Mouse (Mus musculus): Measurements from ENCODE around the gene Sema4d.

The Sema4d gene

DNA sequence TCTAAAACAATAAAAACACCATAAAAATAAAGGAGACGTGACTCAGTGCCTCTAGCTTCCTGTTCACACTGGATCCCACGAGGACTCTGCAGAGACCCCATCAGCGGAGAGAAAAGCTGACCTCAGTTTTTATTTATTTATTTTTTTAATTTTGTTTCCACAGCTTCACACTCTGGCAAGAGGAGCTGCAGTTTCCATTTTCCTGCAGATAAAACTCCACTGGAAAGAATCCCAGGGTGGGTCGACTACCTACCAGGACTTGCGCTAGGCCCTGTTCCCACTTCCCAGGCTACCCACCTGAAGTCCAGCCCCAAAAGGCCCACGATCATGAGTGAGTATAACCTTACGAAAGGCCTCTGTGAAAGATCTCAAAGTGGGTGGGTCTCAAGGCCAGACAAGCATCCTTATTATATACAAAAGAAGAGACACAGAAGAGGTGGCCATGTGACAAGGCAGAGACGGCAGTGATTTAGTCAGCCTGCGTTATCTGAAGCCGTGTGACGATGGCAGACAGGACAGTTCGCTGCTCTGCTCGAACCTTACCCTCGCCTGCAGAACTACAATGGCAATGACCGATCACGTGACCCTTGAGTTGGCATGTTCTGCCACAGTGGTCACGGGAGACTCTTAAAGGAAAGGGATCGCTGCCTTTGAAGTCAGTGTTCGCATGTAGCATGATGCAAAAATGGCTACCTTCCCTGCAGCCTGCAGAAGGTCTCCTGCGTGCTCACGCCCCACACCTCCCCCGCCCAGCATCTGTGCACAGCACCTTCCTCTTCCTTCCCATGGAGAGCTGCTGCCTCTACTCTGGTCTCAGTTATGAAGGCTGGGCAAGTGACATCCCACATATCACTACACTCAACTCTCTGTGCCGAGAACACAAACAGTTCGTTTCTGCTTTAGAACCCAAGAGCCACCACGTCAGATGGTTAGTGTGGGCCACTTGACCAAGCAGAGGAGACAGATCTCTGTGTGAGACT lies 14.3 kb downstream of the Sema4d start:
- no peak for DNase-seq (ENCODE audit: extremely low read depth, low read depth)

DNA sequence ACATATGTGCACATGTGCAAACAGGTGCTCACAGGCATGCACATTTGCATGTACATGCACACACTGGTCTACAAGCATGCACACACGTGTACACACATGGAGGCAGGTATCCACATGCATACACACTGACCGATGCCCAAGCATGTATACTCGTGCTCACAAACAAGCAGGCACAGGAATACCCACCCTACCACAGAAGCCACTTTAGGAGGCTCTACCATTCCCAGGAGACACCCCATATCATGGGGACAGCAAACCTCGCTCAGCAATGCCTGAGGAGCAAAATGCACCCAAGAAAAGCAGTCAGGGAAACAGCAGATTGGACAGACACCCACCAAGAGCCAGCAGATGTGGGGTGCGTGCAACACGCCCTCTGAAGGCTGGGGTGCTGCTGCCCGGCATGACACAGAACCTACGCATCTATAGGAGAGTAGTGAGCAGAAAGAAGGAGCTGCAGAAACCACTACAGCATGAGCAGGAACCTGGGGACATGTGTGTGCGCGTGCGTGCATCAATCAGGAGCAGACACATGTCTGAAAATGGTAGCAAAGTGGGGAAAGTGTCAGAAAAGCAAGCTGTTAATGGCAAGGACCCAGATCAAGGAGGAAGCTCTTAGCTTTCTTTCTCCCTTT lies 15.1 kb downstream of the Sema4d start:
- DNase-seq (ENCODE audit: extremely low read depth, low read depth) = no peak

DNA sequence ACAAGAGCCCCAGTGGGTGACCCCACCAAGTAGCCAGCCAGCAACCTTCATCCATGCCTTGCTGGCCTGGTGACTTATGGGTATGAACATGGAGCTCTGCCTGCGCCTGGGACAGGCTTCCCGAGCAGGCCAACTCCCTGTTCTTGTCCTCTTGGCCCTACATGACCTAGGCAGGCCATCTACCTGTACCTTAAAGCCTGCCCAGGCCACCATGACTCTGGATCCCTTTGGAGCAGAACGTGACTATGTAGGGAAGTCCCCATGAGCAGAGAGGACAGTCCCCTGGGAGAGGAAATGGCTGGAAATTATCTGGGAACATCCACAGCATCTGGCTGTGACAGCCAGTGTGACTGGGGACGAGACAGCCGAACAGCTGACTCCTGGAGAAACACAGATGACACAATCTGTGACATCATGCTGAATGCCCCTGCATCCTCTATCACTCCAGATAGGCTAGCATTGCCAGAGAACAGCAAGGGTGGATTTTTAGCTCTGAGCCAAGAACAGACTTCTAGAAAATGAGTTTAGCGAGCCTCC lies 15.7 kb downstream of the Sema4d start:
- no peak for DNase-seq (ENCODE audit: extremely low read depth, low read depth)

DNA sequence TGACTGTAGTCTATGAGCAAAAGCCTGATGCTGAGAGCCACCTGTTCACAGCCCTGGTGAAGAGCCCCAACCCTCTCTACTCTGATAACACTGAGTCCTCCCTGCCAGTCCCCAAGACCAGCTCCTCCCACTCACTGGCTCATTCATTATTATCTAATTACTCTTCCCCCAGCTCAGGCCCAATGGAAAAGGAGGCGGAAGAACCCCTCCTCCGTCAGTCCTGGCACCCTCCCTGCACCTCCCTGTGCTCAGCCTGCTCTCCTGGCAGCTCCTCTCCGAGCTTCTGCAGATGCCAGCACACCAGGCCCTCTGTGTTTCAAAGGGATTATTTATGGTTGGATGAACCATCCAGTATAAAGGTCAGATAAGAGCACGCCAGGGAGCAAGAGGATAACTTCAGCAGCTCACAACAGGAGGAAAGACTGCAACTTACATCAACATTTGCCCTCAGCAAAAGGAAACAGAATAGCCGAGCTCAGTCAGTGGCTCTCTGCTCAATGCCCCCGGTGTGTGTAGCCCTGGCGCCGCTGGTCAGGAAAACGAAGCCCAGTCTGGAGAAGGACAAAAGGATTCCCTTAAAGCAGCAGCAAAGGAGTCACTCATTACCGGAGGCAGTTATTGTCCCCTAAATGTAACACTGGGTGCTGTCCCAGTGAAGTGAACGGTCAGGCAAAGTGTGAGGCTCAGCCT lies 16.4 kb downstream of the Sema4d start:
- DNase-seq (ENCODE audit: extremely low read depth, low read depth) = peak; percentile 86

GRCm38 (mm10) chr13:51776160-51776737 lies 17.3 kb downstream of the Sema4d start:
- no peak for DNase-seq (ENCODE audit: extremely low read depth, low read depth)

DNA sequence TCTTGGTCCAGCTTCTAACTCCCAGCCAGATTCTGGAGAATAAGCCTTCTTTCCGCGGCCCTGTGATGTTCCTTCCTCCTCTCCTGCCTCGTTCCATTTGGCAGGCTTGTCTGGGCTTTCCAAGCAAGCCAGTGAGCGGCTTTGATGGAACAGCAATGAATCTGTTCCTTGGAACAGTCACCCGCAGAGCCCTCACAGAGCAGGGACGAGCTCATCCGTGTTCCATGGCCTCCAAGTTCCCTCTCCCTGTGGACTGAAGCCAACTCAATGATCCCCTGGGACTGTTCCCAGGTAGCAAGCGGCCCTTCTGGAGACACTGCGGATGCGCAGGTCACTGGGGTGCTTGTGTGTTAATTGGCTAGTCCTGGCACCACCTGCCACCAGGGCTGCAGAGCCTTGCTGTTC lies 21.7 kb downstream of the Sema4d start:
- no peak for DNase-seq (ENCODE audit: extremely low read depth, low read depth)

DNA sequence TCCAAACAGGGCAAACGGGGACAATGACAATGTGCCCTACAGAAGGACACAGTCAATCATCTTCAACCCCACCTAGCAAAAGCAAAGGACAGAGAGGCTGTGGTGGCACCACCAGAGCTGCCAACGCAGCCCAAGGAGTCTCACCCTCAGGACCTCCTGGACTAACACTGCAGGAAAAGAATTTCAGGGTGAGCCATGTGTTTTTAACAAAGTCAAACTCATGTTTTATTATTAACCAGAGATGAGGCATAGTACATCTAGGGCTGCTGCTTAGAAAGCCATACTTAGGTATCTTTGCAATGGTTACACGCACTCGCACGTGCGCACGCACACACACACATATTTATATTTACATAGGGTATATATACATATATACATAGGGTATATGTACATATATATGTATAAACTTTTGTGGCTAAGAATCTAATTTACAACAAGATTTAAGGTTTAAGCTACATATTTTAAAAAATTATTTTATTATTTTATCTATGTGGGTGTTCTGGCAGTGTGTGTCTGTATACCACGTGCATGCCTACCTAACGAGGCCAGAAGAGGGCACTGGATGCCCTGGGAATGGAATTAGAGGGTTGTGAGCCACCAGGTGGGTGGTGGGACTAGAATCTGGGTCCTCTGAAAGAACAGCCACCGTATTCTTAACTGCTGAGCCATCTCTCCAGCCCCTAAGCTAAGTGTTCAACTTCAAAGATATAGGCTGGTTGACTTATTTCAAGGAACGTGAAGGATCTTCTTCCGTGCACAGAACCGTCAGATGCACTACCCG lies 22.7 kb downstream of the Sema4d start:
- no peak for DNase-seq (ENCODE audit: extremely low read depth, low read depth)

DNA sequence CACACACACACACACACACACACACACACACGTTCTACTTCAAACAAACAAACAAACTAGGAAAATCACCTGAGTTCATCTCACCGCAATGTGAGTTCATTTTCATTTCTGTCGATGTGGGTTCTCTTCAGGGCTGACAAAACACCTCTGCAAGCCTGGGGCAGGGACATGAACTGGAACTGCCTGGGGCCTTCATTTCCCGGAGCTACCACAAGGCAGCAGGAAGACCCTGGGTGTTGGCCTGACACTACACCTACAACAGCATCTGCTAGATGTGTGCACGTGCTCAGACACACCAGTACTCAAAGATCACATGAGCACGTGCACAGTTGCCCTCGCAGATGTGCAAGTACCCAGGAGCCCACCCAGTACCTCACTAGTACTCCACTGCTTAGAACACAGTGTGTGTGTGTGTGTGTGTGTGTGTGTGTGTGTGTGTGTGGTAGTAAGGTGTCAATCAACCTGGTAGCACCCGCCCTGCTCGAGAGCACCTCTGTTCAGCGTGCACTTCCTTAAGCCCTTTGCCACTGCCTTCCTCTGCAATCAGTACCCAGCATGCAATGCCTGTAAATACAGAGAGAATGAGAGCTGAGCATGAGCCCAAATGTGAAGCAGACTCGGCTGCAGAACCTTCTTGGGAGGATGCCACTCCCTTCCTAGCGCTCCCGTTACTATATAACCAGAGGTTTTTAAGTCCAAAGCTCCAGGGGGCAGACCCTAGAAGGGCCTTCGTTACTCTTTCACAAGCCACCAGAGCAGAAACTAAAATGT lies 25.4 kb downstream of the Sema4d start:
- DNase-seq (ENCODE audit: extremely low read depth, low read depth) = no peak

DNA sequence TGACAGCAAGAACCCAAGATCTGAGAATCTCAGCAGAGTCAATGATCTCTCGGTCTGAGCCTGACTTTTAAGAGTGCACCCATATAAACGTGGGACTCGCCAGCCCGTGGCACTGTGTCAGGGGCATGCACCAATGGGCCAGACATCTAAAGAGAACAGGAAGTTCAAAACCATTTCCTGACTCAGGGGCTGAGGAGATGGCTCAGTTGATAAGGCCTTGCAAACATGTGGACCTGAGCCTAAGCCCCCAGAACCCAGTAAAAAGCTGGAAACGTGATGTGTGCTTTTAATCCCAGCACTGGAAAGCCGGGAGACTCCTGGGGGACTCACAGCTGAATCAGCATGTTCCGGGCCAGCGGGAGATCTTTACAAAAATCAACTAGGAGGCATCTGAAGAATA lies 26.0 kb downstream of the Sema4d start:
- peak; percentile 45 for DNase-seq (ENCODE audit: extremely low read depth, low read depth)

DNA sequence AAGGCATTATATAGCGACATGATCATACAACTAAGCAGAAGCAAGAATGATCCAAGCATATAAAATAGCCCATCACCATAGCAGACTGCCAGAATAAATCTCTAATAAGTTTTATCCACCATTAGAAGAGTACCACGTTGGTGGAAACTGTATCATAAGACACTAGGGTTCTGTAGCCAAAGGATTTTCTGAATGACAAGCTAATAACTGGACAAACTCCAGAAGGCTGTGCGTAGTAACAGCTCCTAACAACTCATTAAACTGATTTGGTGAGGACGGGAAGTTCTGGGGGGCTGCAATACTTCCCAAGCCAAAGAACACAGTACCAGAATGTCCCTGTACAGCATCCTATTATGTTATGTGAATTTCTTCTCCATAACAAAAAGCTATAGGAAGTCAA lies 26.8 kb downstream of the Sema4d start:
- DNase-seq (ENCODE audit: extremely low read depth, low read depth) = no peak

GRCm38 (mm10) chr13:51765369-51765768 lies 28.2 kb downstream of the Sema4d start:
- DNase-seq (ENCODE audit: extremely low read depth, low read depth) = no peak

- no peak for DNase-seq (ENCODE audit: extremely low read depth, low read depth)
Observed at GRCm38 (mm10) chr13:51763019-51763698, 30.4 kb downstream of the Sema4d start.

GRCm38 (mm10) chr13:51761186-51761813 lies 32.2 kb downstream of the Sema4d start:
- DNase-seq (ENCODE audit: extremely low read depth, low read depth) = no peak

DNA sequence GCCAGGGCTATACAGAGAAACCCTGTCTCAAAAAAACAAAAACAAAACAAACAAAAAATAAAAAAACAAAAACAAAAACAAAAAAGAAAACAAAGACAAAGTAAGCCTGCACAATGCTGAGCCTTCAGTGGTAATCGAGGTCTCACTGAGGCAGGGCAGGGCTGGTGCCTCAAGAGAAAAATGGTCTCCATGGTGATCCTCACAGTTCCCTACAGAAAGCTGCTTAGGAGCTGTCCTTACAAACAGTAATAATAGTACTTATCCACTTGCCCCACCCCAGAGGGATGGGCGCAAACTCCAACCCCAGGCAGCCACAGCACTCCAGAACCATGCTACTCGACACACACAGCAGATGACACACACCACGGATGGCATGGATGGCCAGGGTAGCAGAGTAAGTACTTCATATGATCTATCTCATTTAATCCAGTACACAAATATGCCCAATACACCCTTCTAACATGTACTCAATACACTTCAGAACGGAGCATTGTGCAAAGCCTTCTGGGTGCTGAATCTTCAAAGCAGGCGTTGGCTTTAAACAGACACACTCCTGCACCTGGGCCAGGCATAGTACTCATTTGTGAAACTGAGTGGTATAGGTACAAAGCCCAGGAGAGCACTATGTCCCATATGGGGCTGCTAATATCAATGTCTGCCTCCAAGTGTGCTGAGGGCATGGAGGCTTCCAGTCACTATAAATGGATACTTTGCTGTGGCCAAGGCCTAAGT lies 34.1 kb downstream of the Sema4d start:
- DNase-seq (ENCODE audit: extremely low read depth, low read depth) = no peak

DNA sequence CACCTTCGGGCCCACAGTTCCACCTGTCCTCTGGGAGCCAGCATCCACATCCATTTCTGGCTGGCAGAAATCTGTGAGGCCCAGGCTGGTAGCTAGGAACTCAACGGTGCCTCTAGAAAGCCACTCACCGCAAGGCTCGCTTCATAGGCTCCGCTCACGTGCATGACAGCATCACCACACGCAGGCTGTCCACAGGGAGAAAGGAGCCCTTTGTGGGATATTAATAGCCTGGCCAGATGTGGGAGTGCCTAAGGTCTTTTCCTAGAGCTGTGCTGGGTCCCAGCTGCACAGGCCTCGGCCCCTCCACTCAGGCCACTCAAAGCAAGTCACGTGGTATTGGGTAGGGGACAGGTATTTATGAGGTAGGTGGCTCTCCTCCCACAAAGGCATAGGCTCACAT lies 35.1 kb downstream of the Sema4d start:
- no peak for DNase-seq (ENCODE audit: extremely low read depth, low read depth)

- DNase-seq (ENCODE audit: extremely low read depth, low read depth) = no peak
Observed at GRCm38 (mm10) chr13:51757099-51757498, 36.4 kb downstream of the Sema4d start.

DNA sequence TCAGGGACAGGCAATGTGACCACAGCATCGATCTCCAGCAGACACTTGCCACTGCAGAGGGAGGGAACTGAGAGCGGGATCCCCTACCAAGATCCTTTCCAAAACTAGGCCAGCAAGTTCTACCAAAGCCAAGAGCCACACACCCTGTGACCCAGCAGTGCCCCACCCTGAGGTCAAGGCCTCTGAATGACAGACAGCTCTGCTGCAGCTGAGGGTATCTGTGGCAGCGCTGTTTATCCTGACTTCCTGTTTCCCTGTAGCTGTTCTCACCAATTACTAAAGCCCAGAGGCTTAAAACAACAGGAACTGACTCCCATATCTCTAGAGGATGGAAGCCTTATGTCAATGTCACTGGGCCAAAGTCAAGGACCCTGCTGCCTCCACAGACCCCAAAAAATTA lies 37.0 kb downstream of the Sema4d start:
- peak; percentile 89 for DNase-seq (ENCODE audit: extremely low read depth, low read depth)

DNA sequence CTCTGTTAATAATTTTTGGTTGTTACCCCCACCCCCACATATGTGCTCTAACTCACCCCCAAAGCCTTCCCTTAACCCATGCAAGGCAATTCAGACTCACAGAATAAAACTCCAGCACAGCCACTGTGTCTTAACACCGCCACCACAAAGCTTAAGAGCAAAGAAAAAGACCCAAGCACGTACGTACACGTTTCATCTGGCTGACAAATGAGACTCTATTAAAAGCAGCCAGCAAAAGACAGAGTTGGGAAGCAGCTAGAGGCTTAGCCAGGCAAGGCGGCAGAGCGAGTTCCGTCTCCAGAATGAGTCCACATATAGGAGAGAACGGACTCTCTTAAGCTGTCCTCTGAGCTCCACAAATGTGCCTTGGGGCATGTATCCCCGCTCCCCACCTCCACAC lies 37.5 kb downstream of the Sema4d start:
- no peak for DNase-seq (ENCODE audit: extremely low read depth, low read depth)

Data from MEL-GATA-1-ER (cell line).